Mouse (Mus musculus): ENCODE results near the gene Gm49711.

DNA sequence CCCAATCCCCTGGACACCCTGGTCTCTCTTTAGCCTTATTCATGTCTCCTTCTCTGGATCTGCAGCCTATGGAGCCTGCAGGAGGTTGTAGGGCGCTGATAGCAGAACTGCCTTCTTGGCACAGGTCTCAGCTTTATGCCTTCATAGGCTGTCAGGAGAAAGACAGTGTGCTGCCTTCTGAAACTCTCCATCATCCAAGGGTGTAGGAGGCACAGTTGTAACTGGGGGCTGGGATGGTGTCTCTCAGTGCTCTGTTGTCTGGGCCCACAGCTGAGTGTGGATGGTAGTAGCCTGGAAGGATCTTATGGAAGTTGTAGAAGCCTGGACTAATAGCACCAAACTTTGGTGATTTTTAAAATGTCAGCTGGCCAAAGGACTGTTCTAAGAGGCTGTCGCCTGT lies 46.8 kb downstream of the Gm49711 start:
- TF ChIP-seq GATA1 (IDR thresholded peaks at IDR 0.05; ENCODE audit: low read length), result no peak
- TF ChIP-seq TAL1 (IDR thresholded peaks at IDR 0.05; ENCODE audit: low read length), result no peak

All from erythroblast, embryonic 14.5 days (primary cell).